ENCODE assay signal across 18 mouse cellular contexts in genomic region chr7:55743614-55744267, GRCm38 (mm10). TPM values are rescaled to one million over a fixed set of nuclear protein-coding genes. Genes with fewer than 3 reads are reported as not detected.
A peak's percentile ranks its signal among the peaks of the same experiment; 100 is the strongest.
DNase-seq lines count a peak whose midpoint lies in the region; ATAC-seq lines count a peak whose summit lies in the region.
"Had no signal": no experiment of that assay in that cellular context is flagged by ENCODE, and none has a peak within 500 bp of the region (broad histone marks: within the 10 kb centered on the region; RNA-seq: fewer than 3 reads in every experiment).

No protein-coding gene starts in this region.

- DNase-seq in hindbrain, embryonic 14.5 days (ENCODE audit: low spot score): no peak
- peak; percentile 59 to 68 for DNase-seq in cerebellum, postnatal 10 days
- DNase-seq in right cerebral cortex, adult 18-20 months: no peak
- no peak for DNase-seq in adrenal gland, adult 18-20 months (ENCODE audit: low spot score in 2 of 2)
- DNase-seq: heart, postnatal 14 days; kidney, adult 9 months; thymus, postnatal 25 days had no signal

- no peaks in the 10 kb centered on the region for H3K36me3 ChIP-seq in hindbrain, embryonic 12.5 days
- H3K36me3 ChIP-seq in hindbrain, embryonic 14.5 days (replicated peaks; ENCODE audit: control insufficient read depth, insufficient read depth): no peaks in the 10 kb centered on the region
- no peaks in the 10 kb centered on the region for H3K36me3 ChIP-seq in midbrain, embryonic 12.5 days
- H3K36me3 ChIP-seq in midbrain, embryonic 13.5 days: no peaks in the 10 kb centered on the region
- H3K36me3 ChIP-seq: neural tube, embryonic 15.5 days had no signal

- H3K4me2 ChIP-seq in hindbrain, embryonic 12.5 days (replicated peaks): no peak overlapping the region
- no peak overlapping the region for H3K4me2 ChIP-seq in hindbrain, embryonic 14.5 days (replicated peaks)
- H3K4me2 ChIP-seq in midbrain, embryonic 12.5 days (replicated peaks): no peak overlapping the region
- H3K4me2 ChIP-seq in midbrain, embryonic 13.5 days (replicated peaks): no peak overlapping the region
- H3K4me2 ChIP-seq: heart, embryonic 11.5 days; neural tube, embryonic 15.5 days had no signal

- H3K4me3 ChIP-seq in hindbrain, embryonic 12.5 days: no peak overlapping the region
- no peak overlapping the region for H3K4me3 ChIP-seq in hindbrain, embryonic 14.5 days (replicated peaks; ENCODE audit: low read length)
- no peak overlapping the region for H3K4me3 ChIP-seq in midbrain, embryonic 12.5 days
- no peak overlapping the region for H3K4me3 ChIP-seq in midbrain, embryonic 13.5 days (replicated peaks)
- H3K4me3 ChIP-seq: erythroblast, embryonic 14.5 days; myocyte; neural tube, embryonic 15.5 days had no signal

- H3K4me1 ChIP-seq in hindbrain, embryonic 12.5 days: 0 out of 2 replicates have a peak, but pooled peaks cover 4% of the 10 kb centered on the region
- no peaks in the 10 kb centered on the region; the same call in 1 of the 2 replicates for H3K4me1 ChIP-seq in hindbrain, embryonic 14.5 days (replicated peaks; ENCODE audit: control insufficient read depth, insufficient read depth, low read length)
- H3K4me1 ChIP-seq in midbrain, embryonic 12.5 days: peaks cover 8% of the 10 kb centered on the region
- H3K4me1 ChIP-seq in midbrain, embryonic 13.5 days (replicated peaks): peaks cover 5% of the 10 kb centered on the region
- H3K4me1 ChIP-seq: neural tube, embryonic 15.5 days had no signal

- 91% methylated on average over 3 of the region's 3 CpGs for WGBS in hindbrain, embryonic 12.5 days
- WGBS in hindbrain, embryonic 14.5 days: 87% methylated on average over 3 of the region's 3 CpGs
- WGBS in midbrain, embryonic 12.5 days: 84% methylated on average over 3 of the region's 3 CpGs
- 90% methylated on average over 3 of the region's 3 CpGs for WGBS in midbrain, embryonic 13.5 days

- H3K27ac ChIP-seq in hindbrain, embryonic 12.5 days: no peak overlapping the region
- no peak overlapping the region for H3K27ac ChIP-seq in hindbrain, embryonic 14.5 days
- no peak overlapping the region for H3K27ac ChIP-seq in midbrain, embryonic 12.5 days (replicated peaks)
- no peak overlapping the region for H3K27ac ChIP-seq in midbrain, embryonic 13.5 days
- H3K27ac ChIP-seq: liver, embryonic 14.5 days; neural tube, embryonic 15.5 days had no signal

- no peaks in the 10 kb centered on the region for H3K27me3 ChIP-seq in hindbrain, embryonic 12.5 days
- no peaks in the 10 kb centered on the region for H3K27me3 ChIP-seq in hindbrain, embryonic 14.5 days (ENCODE audit: control insufficient read depth, insufficient read depth, low read length)
- H3K27me3 ChIP-seq in midbrain, embryonic 12.5 days: no peaks in the 10 kb centered on the region
- H3K27me3 ChIP-seq in midbrain, embryonic 13.5 days: no peaks in the 10 kb centered on the region
- H3K27me3 ChIP-seq: neural tube, embryonic 15.5 days had no signal

- ATAC-seq in hindbrain, embryonic 12.5 days (ENCODE audit: low FRiP score): peak; percentile 43; the same call in 1 of the 2 replicates
- no peak for ATAC-seq in hindbrain, embryonic 14.5 days (ENCODE audit: low FRiP score)
- peak; percentile 19; the same call in 1 of the 2 replicates for ATAC-seq in midbrain, embryonic 12.5 days (ENCODE audit: low FRiP score, low read depth)
- ATAC-seq in midbrain, embryonic 13.5 days: no peak

- no peaks in the 10 kb centered on the region for H3K9me3 ChIP-seq in hindbrain, embryonic 12.5 days (replicated peaks)
- no peaks in the 10 kb centered on the region for H3K9me3 ChIP-seq in hindbrain, embryonic 14.5 days (ENCODE audit: control insufficient read depth, low read length)
- no peaks in the 10 kb centered on the region for H3K9me3 ChIP-seq in midbrain, embryonic 12.5 days
- H3K9me3 ChIP-seq in midbrain, embryonic 13.5 days: no peaks in the 10 kb centered on the region
- H3K9me3 ChIP-seq: neural tube, embryonic 15.5 days had no signal

- no peak overlapping the region for H3K9ac ChIP-seq in hindbrain, embryonic 12.5 days
- no peak overlapping the region for H3K9ac ChIP-seq in hindbrain, embryonic 14.5 days
- H3K9ac ChIP-seq in midbrain, embryonic 12.5 days (replicated peaks): no peak overlapping the region
- H3K9ac ChIP-seq in midbrain, embryonic 13.5 days (replicated peaks): no peak overlapping the region
- H3K9ac ChIP-seq: liver, embryonic 14.5 days; neural tube, embryonic 15.5 days had no signal

RNA-seq across cellular contexts. Expression of gene Siglech, which starts 24.2 kb away (rescaled TPM):
- 1.0 and 1.1 TPM in 2 replicates for polyA plus RNA-seq in hindbrain, embryonic 12.5 days (2016; fragmentation: Nextera tagmentation; extraction: Ambion mirVana)
- 2.3 and 2.8 TPM in 2 replicates for polyA plus RNA-seq in hindbrain, embryonic 14.5 days (2014; fragmentation: Nextera tagmentation; extraction: Ambion mirVana)
- 1.1 and 1.2 TPM in 2 replicates for polyA plus RNA-seq in midbrain, embryonic 12.5 days (2016; fragmentation: Nextera tagmentation; extraction: Ambion mirVana)
- polyA plus RNA-seq in midbrain, embryonic 13.5 days (2015; fragmentation: Nextera tagmentation; extraction: Ambion mirVana): 1.6 and 1.7 TPM in 2 replicates
- total RNA-seq in adrenal gland, adult 18-20 months (2021): under 1 TPM; 0.23 to 0.77 TPM
- total RNA-seq: ES-E14; gastrocnemius, postnatal 4 days; megakaryocyte-erythroid progenitor cell, adult 5-6 weeks had no signal
- polyA plus RNA-seq: erythroblast, embryonic 14.5 days; myocyte had no signal

RNA-seq across cellular contexts. Expression of gene Tubgcp5, which starts 50.2 kb away (rescaled TPM):
- polyA plus RNA-seq in hindbrain, embryonic 12.5 days (2016; fragmentation: Nextera tagmentation; extraction: Ambion mirVana): 40.7 and 42.8 TPM in 2 replicates
- polyA plus RNA-seq in hindbrain, embryonic 14.5 days (2014; fragmentation: Nextera tagmentation; extraction: Ambion mirVana): 33.3 and 36.7 TPM in 2 replicates
- polyA plus RNA-seq in midbrain, embryonic 12.5 days (2016; fragmentation: Nextera tagmentation; extraction: Ambion mirVana): 45.0 and 45.8 TPM in 2 replicates
- polyA plus RNA-seq in midbrain, embryonic 13.5 days (2015; fragmentation: Nextera tagmentation; extraction: Ambion mirVana): 40.8 and 44.5 TPM in 2 replicates
- total RNA-seq in adrenal gland, adult 18-20 months (2021): 10 to 100 TPM; 10.7 to 15.4 TPM

Comparison
In these comparisons a context has a peak if more than half of its experiments do, and no peak if none do; other contexts are left out.
1. ATAC-seq: peak in hindbrain, embryonic 12.5 days (single experiment) and midbrain, embryonic 12.5 days (single experiment); none in hindbrain, embryonic 14.5 days (single experiment) and midbrain, embryonic 13.5 days (single experiment).
2. DNase-seq: peak in cerebellum, postnatal 10 days (2 of 2); none in hindbrain, embryonic 14.5 days (single experiment), right cerebral cortex, adult 18-20 months (single experiment) and adrenal gland, adult 18-20 months (0 of 2).